Mouse (Mus musculus) MEL (cell line): ENCODE results near the gene Foxq1. TPM values are rescaled to one million over a fixed set of nuclear protein-coding genes. Genes with fewer than 3 reads are reported as not detected.

ENCODE experiments used
- DNase-seq: peaks from one replicate; pipeline ENCODE4 v3.0.0; 2011; ENCODE audit warnings: low read depth, low spot score
- H3K27ac ChIP-seq: 2 replicates; pipeline ENCODE4 v1.5.1; 2012; ENCODE audit warnings: low read depth, mild to moderate bottlenecking, control low read depth, low read length, moderate library complexity; ENCODE audit not compliant: control insufficient read depth
- H3K27me3 ChIP-seq, 2 experiments: fragments of 150-350 bp in 1 of 2; sonication (generic) in 1 of 2; 2 replicates each; pipeline ENCODE4 v1.6.1; 2012; ENCODE audit warnings: low read length in 2 of 2, mild to moderate bottlenecking in 2 of 2, improper control_type of control experiment in 1 of 2, moderate library complexity in 1 of 2; ENCODE audit not compliant: insufficient read depth in 2 of 2, control insufficient read depth in 1 of 2
- H3K36me3 ChIP-seq, 2 experiments: 2 replicates each; pipeline ENCODE4 v1.6.1; 2012 to 2014; ENCODE audit warnings: low read length in 2 of 2, improper control_type of control experiment in 1 of 2, inconsistent platforms in 1 of 2, mild to moderate bottlenecking in 1 of 2; ENCODE audit not compliant: insufficient read depth in 2 of 2, control insufficient read depth in 1 of 2
- H3K4me1 ChIP-seq, 2 experiments: fragments of 150-350 bp in 1 of 2; sonication (generic) in 1 of 2; 2 replicates each; pipeline ENCODE4 v1.6.1; 2012; ENCODE audit warnings: low read length in 2 of 2, improper control_type of control experiment in 1 of 2, mild to moderate bottlenecking in 1 of 2; ENCODE audit not compliant: insufficient read depth in 2 of 2, control insufficient read depth in 1 of 2
- H3K4me3 ChIP-seq, 2 experiments: fragments of 150-350 bp in 1 of 2; sonication (generic) in 1 of 2; 2 replicates each; pipeline ENCODE4 v1.5.1; 2012; ENCODE audit warnings: low read depth in 2 of 2, low read length in 2 of 2, mild to moderate bottlenecking in 2 of 2, moderate library complexity in 2 of 2, control low read depth in 1 of 2, improper control_type of control experiment in 1 of 2; ENCODE audit not compliant: control insufficient read depth in 1 of 2, insufficient read depth in 1 of 2
- H3K79me2 ChIP-seq: 2 replicates; pipeline ENCODE4 v1.6.1; 2012; ENCODE audit warnings: mild to moderate bottlenecking, low read length, moderate library complexity; ENCODE audit not compliant: control insufficient read depth, poor library complexity, insufficient read depth
- H3K9ac ChIP-seq: 2 replicates; pipeline ENCODE4 v1.6.1; 2012; ENCODE audit warnings: low read depth, mild to moderate bottlenecking, control low read depth, low read length, moderate library complexity; ENCODE audit not compliant: control insufficient read depth, poor library complexity, severe bottlenecking
- H3K9me3 ChIP-seq: fragments of 150-350 bp; sonication (generic); replicated peaks from 2 replicates; pipeline ENCODE4 v1.6.1; 2012; ENCODE audit warnings: mild to moderate bottlenecking, low read length, improper control_type of control experiment, moderate library complexity; ENCODE audit not compliant: insufficient read depth
- BHLHE40 ChIP-seq: IDR thresholded peaks from 2 replicates; pipeline ENCODE4 v1.6.1; 2012; ENCODE audit warnings: low read depth, mild to moderate bottlenecking, inconsistent platforms, low read length, improper control_type of control experiment, borderline replicate concordance
- CHD2 ChIP-seq: IDR thresholded peaks from 2 replicates; pipeline ENCODE4 v1.6.1; 2011; ENCODE audit warnings: low read length, improper control_type of control experiment
- ELF1 ChIP-seq: IDR thresholded peaks from 2 replicates; pipeline ENCODE4 v1.6.1; 2014; ENCODE audit warnings: low read depth, mild to moderate bottlenecking, inconsistent platforms, low read length, improper control_type of control experiment, moderate library complexity
- ETS1 ChIP-seq: IDR thresholded peaks from 2 replicates; pipeline ENCODE4 v1.6.1; 2012; ENCODE audit warnings: low read depth, mild to moderate bottlenecking, inconsistent platforms, low read length, improper control_type of control experiment, moderate library complexity
- GABPA ChIP-seq: IDR thresholded peaks from 2 replicates; pipeline ENCODE4 v1.6.1; 2012; ENCODE audit warnings: low read depth, mild to moderate bottlenecking, inconsistent platforms, low read length, improper control_type of control experiment, moderate library complexity
- HCFC1 ChIP-seq: IDR thresholded peaks from 2 replicates; pipeline ENCODE4 v1.6.1; 2012; ENCODE audit warnings: low read depth, mild to moderate bottlenecking, inconsistent platforms, low read length, improper control_type of control experiment, moderate library complexity
- KAT2A ChIP-seq: conservative IDR thresholded peaks from 2 replicates; pipeline ENCODE4 v1.6.1; 2012; ENCODE audit warnings: low read depth, low read length, improper control_type of control experiment, inconsistent platforms
- MAFK ChIP-seq: IDR thresholded peaks from 2 replicates; pipeline ENCODE4 v1.6.1; 2011; ENCODE audit warnings: low read depth, mild to moderate bottlenecking, low read length, improper control_type of control experiment, borderline replicate concordance
- MYC ChIP-seq: IDR thresholded peaks from 2 replicates; pipeline ENCODE4 v1.6.1; 2011; ENCODE audit warnings: low read depth, mild to moderate bottlenecking, low read length, improper control_type of control experiment, moderate library complexity
- POLR2AphosphoS5 ChIP-seq: IDR thresholded peaks from 2 replicates; pipeline ENCODE4 v1.6.1; 2012; ENCODE audit warnings: low read depth, borderline replicate concordance, mild to moderate bottlenecking, inconsistent platforms, low read length, moderate library complexity, mixed read lengths
- RCOR1 ChIP-seq: IDR thresholded peaks from 2 replicates; pipeline ENCODE4 v1.6.1; 2012; ENCODE audit warnings: low read depth, mild to moderate bottlenecking, inconsistent platforms, low read length, improper control_type of control experiment
- SIN3A ChIP-seq: IDR thresholded peaks from 2 replicates; pipeline ENCODE4 v1.6.1; 2012; ENCODE audit warnings: low read length, improper control_type of control experiment, inconsistent platforms
- SMC3 ChIP-seq: IDR thresholded peaks from 2 replicates; pipeline ENCODE4 v1.6.1; 2011; ENCODE audit warnings: low read depth, low read length, improper control_type of control experiment
- ZKSCAN1 ChIP-seq: IDR thresholded peaks from 2 replicates; pipeline ENCODE4 v1.6.1; 2012; ENCODE audit warnings: low read depth, mild to moderate bottlenecking, inconsistent platforms, low read length, improper control_type of control experiment, moderate library complexity
- polyA plus RNA-seq, 2 experiments: library from polyadenylated mRNA; stranded (reverse) in 1 of 2; unstranded in 1 of 2; fragments of >175 nt in 1 of 2; fragments of >200 nt in 1 of 2; gene quantifications; 2 replicates each; pipeline versions ENCODE4 v1.2.1 to v1.2.4; 2012; ENCODE audit warnings: low replicate concordance in 2 of 2, low read depth in 1 of 2; ENCODE audit not compliant: insufficient read length in 2 of 2, insufficient read depth in 1 of 2, missing spikeins in 1 of 2
- total RNA-seq: library from RNA; depleted of rRNA; stranded (reverse); fragments of 300-350 nt; gene quantifications from 2 replicates; pipeline ENCODE4 v1.2.3, GENCODE M21; 2012

Gene Foxq1
- total and polyA plus RNA-seq, 3 experiments = not detected

- no peak overlapping the region for H3K27ac ChIP-seq
- no peak overlapping the region for H3K4me3 ChIP-seq
- no peaks in the 10 kb centered on the region for H3K4me1 ChIP-seq
- no peaks in the 10 kb centered on the region for H3K36me3 ChIP-seq
- H3K9ac ChIP-seq = no peak overlapping the region
- H3K9me3 ChIP-seq = no peaks in the 10 kb centered on the region
- no peaks in the 10 kb centered on the region for H3K79me2 ChIP-seq
- no peaks in the 10 kb centered on the region; a peak in 1 of 4 replicates for H3K27me3 ChIP-seq
- no peak for DNase-seq
- TF ChIP-seq RCOR1 = no peak
- no peak for TF ChIP-seq SMC3
- no peak for TF ChIP-seq ETS1
- TF ChIP-seq ZKSCAN1 = no peak
- no peak for TF ChIP-seq MYC
- TF ChIP-seq SIN3A = no peak
Observed at GRCm38 (mm10) chr13:31574627-31575026, 18.7 kb downstream of the Foxq1 start.

GRCm38 (mm10) chr13:31576696-31577095 is 20.8 kb downstream of the Foxq1 start:
- Histone ChIP-seq H3K4me3 (no peak overlapping the region), H3K9ac (no peak overlapping the region), H3K27me3 (no peaks in the 10 kb centered on the region; a peak in 1 of 4 replicates), H3K36me3 (no peaks in the 10 kb centered on the region), H3K4me1 (no peaks in the 10 kb centered on the region), H3K27ac (no peak overlapping the region), H3K9me3 (no peaks in the 10 kb centered on the region), H3K79me2 (no peaks in the 10 kb centered on the region)
- TF ChIP-seq HCFC1 = no peak
- no peak for TF ChIP-seq RCOR1
- no peak for TF ChIP-seq BHLHE40
- no peak for TF ChIP-seq MAFK
- no peak for TF ChIP-seq ELF1
- TF ChIP-seq GABPA = no peak
- TF ChIP-seq KAT2A = no peak
- DNase-seq = no peak

- Histone ChIP-seq H3K9me3 (no peaks in the 10 kb centered on the region), H3K27ac (no peak overlapping the region), H3K9ac (no peak overlapping the region)
- DNase-seq = no peak
- TF ChIP-seq CHD2 = no peak
- no peak for TF ChIP-seq POLR2AphosphoS5
- TF ChIP-seq, all 39 proteins: peak for 0
- Histone ChIP-seq H3K79me2 (no peaks in the 10 kb centered on the region), H3K4me1 (no peaks in the 10 kb centered on the region), H3K27me3 (no peaks in the 10 kb centered on the region; a peak in 1 of 4 replicates), H3K4me3 (no peak overlapping the region), H3K36me3 (no peaks in the 10 kb centered on the region)
Observed at GRCm38 (mm10) chr13:31577576-31577975, 21.6 kb downstream of the Foxq1 start.
